Mouse (Mus musculus) megakaryocyte-erythroid progenitor cell, adult 5 weeks (primary cell): ENCODE data around the gene Hsd11b2. TPM values are rescaled to one million over a fixed set of nuclear protein-coding genes. Genes with fewer than 3 reads are reported as not detected.

ENCODE experiments used
- polyA plus RNA-seq: library from polyadenylated mRNA; stranded (reverse); fragments of >175 nt; gene quantifications from 2 replicates; pipeline ENCODE4 v1.2.3, GENCODE M21; 2012

Hsd11b2 gene
- polyA plus RNA-seq: 0.16 TPM in 1 of 2 replicates, not detected in the other

GRCm38 (mm10) chr8:105518436-105519313 lies at the start of gene Hsd11b2:
Gene Hsd11b2, plus strand, starts transcription at chr8:105518755.

GRCm38 (mm10) chr8:105471314-105472015 lies 47.1 kb upstream of the Hsd11b2 start, which contains the start of gene Tppp3:
Gene Tppp3, minus strand, starts transcription at chr8:105471526.

GRCm38 (mm10) chr8:105496439-105497180 lies 21.9 kb upstream of the Hsd11b2 start, which contains the start of gene Zdhhc1:
Gene Zdhhc1, minus strand, starts transcription at chr8:105496902.

GRCm38 (mm10) chr8:105565952-105566702 lies 47.6 kb downstream of the Hsd11b2 start, which contains the start of gene Atp6v0d1:
Gene Atp6v0d1, minus strand, starts transcription at chr8:105566047.

Other genes starting within 250 kb of the Hsd11b2 start
- gene Hsf4, start 249.0 kb upstream of the Hsd11b2 start, polyA plus RNA-seq: 0.05 and 0.12 TPM in 2 replicates
- gene Nol3, start 242.6 kb upstream of the Hsd11b2 start, polyA plus RNA-seq: 0.22 TPM in 1 of 2 replicates, not detected in the other
- 3.8 and 4.6 TPM in 2 replicates for gene 4931428F04Rik, start 228.9 kb upstream of the Hsd11b2 start, polyA plus RNA-seq
- gene Exoc3l, start 222.7 kb upstream of the Hsd11b2 start, polyA plus RNA-seq: 5.4 and 6.5 TPM in 2 replicates
- gene E2f4, start 221.1 kb upstream of the Hsd11b2 start, polyA plus RNA-seq: 60.7 and 71.9 TPM in 2 replicates
- gene Elmo3, start 213.2 kb upstream of the Hsd11b2 start, polyA plus RNA-seq: 1.5 and 2.0 TPM in 2 replicates
- 1.2 and 1.3 TPM in 2 replicates for gene Lrrc29, start 192.5 kb upstream of the Hsd11b2 start, polyA plus RNA-seq
- gene Tmem208, start 192.4 kb upstream of the Hsd11b2 start, polyA plus RNA-seq: 23.7 and 24.6 TPM in 2 replicates
- 23.7 and 27.7 TPM in 2 replicates for gene Fhod1, start 170.8 kb upstream of the Hsd11b2 start, polyA plus RNA-seq
- 2.1 and 2.9 TPM in 2 replicates for gene Slc9a5, start 169.9 kb upstream of the Hsd11b2 start, polyA plus RNA-seq
- 0.06 and 0.10 TPM in 2 replicates for gene Plekhg4, start 145.5 kb upstream of the Hsd11b2 start, polyA plus RNA-seq
- not detected in 2 replicates for gene Kctd19, start 105.3 kb upstream of the Hsd11b2 start, polyA plus RNA-seq
- gene Lrrc36, start 105.2 kb upstream of the Hsd11b2 start, polyA plus RNA-seq: 0.42 and 0.69 TPM in 2 replicates
- 1.6 and 2.3 TPM in 2 replicates for gene Tppp3, start 47.2 kb upstream of the Hsd11b2 start, polyA plus RNA-seq
- 15.9 and 23.7 TPM in 2 replicates for gene Zdhhc1, start 21.9 kb upstream of the Hsd11b2 start, polyA plus RNA-seq
- 44.5 and 45.7 TPM in 2 replicates for gene Atp6v0d1, start 47.3 kb downstream of the Hsd11b2 start, polyA plus RNA-seq
- 65.4 and 94.6 TPM in 2 replicates for gene Ripor1, start 86.5 kb downstream of the Hsd11b2 start, polyA plus RNA-seq
- 179 and 218 TPM in 2 replicates for gene Ctcf, start 117.8 kb downstream of the Hsd11b2 start, polyA plus RNA-seq
- 0.11 TPM in 1 of 2 replicates, not detected in the other for gene Agrp, start 118.6 kb downstream of the Hsd11b2 start, polyA plus RNA-seq
- 61.0 and 111 TPM in 2 replicates for gene Carmil2, start 167.5 kb downstream of the Hsd11b2 start, polyA plus RNA-seq
- 54.3 and 56.0 TPM in 2 replicates for gene Acd, start 182.3 kb downstream of the Hsd11b2 start, polyA plus RNA-seq
- 4.3 and 6.8 TPM in 2 replicates for gene Pard6a, start 182.4 kb downstream of the Hsd11b2 start, polyA plus RNA-seq
- gene 4933405L10Rik, start 188.9 kb downstream of the Hsd11b2 start, polyA plus RNA-seq: not detected in 2 replicates
- gene Enkd1, start 189.5 kb downstream of the Hsd11b2 start, polyA plus RNA-seq: 52.5 and 60.2 TPM in 2 replicates
- gene Gfod2, start 239.9 kb downstream of the Hsd11b2 start, polyA plus RNA-seq: 4.4 and 5.4 TPM in 2 replicates